Mouse (Mus musculus): Measurements from ENCODE around the gene Hist1h2bl.

DNA sequence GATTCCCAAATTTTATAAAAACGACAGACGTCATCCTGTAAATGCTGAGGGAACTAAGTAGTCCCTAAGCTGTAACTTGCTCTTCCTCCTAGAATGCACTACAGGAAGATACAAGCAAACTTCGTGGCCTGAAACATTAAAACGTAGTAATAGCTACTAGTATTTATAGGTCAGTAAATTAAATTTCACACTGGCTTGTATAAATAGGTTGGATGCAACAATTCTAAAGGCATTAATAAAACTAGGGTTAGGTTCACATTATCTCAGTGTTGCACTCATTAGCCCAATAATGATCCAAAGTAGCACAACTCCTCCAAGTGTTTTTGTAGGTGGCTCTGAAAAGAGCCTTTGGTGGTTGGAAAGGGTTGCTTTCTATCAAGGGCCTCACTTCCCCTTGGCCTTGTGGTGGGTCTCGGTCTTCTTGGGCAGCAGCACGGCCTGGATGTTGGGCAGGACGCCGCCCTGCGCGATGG lies 37.1 kb upstream of the Hist1h2bl start:
- TF ChIP-seq CTCF (IDR thresholded peaks at IDR 0.05; ENCODE audit: borderline replicate concordance, control insufficient read depth, extremely low read depth, insufficient read depth, low read length, poor library complexity) (no peak), POLR2A (IDR thresholded peaks at IDR 0.05; ENCODE audit: control insufficient read depth, extremely low read depth, insufficient read depth, low read length, poor library complexity) (no peak)

Data from thymus, adult 2 months (tissue).